Mouse (Mus musculus) layer of hippocampus, postnatal 10 days (tissue): ENCODE measurements at regions not wholly inside any gene's neighbourhood (a gene's known extent, or its start where the extent isn't known, plus 50 kb on each side); places are given as distances from the start of the nearest gene placed in this dataset.
A peak's percentile ranks its signal among the peaks of the same experiment; 100 is the strongest.

Experiments used
- DNase-seq, 2 experiments: peaks; one replicate each; pipeline ENCODE4 v3.0.0; 2021; ENCODE audit warnings: low spot score in 2 of 2

DNA sequence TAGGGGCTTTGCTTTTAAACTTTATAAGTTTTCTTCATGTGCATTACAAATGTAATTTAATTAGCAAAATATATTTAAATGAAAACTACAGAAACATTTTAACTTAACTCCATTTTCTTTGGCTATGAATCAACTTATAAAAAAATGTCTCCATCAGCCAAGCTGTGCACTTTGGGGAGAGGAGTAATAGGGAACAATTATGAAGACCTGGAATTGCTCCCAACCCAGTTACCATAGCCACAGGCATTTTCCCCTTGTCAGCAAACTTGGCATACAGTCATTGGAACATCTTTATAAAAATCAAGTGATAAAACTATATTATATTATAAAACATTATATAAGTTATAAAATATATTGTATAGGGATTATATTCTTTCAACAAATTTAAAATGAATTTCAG, 65.0 kb downstream of the Atxn7l3b start:
- no peak for DNase-seq

DNA sequence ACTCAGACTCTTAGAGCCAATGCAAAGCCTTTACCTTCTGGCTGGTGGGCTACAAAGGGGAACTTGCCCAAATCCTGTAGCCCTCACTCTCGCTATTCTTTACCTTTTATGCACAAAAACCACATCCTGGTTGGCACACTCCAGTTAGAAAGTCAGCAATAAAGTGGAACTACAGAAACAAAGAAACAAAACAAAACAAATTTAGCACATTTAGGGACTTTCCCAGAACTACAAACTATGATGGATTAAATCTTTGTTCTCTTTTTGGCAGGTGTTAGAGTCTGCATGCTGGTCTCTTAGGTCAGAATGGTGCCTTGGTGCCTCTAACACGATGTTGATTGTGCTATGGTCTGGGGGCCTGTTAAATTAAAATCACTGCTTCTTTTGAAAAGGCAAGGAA, 65.4 kb downstream of the Atxn7l3b start:
- no peak for DNase-seq

DNA sequence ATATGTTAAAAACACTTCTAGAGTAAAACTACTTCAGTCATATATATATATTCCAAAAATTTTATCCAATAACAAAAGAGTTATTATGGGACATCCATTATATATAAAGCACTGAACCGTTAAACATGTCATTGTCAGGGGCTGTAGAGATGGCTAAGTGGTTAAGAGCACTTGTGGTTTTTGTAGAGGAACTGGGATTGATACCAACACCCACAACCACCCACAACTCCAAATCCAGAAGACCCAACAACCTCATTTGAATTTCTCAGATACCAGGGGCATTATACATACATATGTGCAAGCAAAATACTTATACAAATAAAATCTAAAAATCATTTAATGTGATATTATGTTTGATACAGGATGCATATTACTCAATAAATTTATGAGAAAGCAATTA, 76.8 kb downstream of the Atxn7l3b start:
- no peak for DNase-seq

DNA sequence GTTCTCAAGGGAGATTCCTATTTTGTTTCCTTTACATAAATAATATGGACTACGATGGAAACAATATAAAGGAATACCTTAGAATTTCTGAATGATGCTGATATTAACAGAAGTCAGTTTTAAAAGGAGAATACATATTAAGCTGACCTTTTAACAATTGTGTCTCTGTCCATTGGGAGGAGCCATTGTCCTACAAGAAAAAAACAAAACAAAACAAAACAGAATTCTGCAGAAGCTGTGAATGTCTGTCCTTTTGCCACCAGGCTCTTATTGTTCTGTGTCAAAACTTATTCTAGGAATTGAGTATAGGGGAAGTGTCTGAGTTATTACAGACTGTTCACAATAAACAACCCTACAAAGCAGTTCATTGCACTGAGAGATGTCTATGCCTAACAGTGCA, 82.6 kb downstream of the Atxn7l3b start:
- DNase-seq, result no peak

DNA sequence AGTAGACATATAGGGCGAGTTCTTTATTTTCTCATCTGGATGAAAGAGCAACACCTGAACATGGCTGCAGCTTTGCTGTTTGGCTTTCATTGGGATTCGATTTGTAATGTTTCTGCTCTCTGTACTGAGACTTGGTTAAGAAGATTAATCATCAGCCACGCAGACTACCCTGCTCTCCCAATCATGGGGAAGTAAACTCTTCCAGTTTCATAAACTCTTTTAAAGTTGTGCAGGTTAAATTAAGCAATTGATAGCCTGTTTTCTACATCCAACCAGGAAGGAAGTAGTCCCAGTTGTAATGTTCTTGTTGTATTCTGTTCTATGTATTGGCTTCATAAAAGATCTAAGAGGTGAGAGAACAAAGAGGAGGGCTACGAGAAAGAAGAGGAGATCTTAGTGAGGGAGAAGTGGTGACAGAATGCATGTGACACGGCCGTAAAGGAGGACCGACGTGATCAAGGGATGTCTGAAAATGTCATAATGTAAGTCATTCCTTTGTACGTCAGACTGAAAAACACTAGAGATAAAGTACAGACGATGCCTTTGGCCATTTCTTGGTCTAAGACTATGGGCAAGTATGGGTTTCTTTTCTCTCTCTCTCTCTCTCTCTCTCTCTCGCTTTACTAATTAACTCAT, 91.3 kb downstream of the Atxn7l3b start:
- DNase-seq, result no peak

DNA sequence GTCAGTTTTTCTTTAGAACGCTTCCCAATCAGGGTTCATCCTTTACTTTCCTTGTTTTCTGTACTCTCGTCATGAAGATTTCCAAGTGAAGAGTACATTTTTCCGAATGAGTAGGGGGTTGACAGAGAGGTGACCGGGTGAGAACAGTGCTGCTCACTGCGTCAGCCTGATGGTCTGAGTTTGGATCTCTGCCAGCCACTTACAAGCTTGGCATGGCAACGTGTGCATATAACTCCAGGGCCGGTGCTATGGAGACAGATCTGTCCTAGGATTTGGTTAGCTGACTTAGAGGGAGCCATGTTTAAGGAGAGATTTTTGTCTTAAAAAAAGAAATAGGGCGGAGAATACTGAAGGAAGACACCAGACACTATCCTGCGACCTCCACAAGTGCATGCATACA, 92.8 kb downstream of the Atxn7l3b start:
- DNase-seq, result no peak

DNA sequence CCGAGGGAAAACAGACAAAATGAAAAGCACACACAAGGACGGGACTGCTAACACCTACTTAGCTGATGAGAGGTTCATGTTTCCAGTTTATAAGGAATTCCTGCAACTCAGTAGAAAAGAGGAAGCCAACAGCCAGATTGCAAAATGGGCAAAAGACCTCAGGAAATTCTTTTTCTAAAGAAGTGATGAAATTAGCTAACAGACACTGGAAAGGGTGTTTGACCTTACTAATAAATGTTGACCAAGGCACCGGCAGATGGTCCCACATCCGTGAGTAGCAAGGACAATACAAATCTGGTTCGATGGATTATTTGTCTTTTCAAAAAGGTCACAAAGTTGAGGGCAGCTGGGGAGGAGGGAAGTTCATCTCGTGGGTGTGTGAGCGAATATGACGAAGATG, 93.3 kb downstream of the Atxn7l3b start:
- DNase-seq, result no peak

DNA sequence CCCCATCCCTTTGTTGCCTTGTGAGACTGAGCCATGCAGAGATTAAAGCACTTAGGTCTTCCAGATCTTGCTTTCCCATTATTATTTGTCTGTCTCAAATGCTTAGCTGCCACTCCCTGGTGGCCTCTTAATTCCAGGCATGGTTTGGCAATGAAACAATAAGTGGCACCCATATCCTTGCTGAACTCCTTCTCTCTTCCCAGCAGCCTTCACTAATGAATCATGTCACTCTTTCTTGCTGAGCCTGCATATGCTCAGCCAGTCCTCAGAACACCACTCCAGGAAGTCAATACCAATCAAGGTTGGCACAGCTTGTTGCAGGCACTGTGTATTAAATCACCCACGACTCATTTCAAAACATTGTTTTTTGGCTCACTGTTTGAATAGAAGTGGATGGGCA, 118.6 kb downstream of the Atxn7l3b start:
- DNase-seq, result no peak

DNA sequence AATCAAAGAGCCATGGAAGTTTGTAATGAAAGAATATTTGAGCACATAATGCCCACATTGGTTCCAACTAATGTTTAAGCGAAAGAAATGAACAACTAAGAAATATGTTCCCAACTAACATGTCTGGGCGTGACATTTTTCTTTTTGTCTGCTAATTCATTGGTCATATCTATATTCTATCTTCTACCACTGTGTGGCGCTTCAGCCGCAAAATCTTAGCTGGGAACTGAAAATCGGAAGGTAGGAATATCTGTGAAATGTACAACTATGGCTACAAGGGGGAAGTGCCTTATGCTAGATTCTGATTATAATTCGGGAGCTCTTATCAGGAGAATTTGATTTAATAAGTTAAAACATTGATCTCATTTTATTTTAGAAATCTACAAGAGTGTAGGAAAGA, 125.2 kb downstream of the Atxn7l3b start:
- peak; percentile 24 to 32 for DNase-seq

DNA sequence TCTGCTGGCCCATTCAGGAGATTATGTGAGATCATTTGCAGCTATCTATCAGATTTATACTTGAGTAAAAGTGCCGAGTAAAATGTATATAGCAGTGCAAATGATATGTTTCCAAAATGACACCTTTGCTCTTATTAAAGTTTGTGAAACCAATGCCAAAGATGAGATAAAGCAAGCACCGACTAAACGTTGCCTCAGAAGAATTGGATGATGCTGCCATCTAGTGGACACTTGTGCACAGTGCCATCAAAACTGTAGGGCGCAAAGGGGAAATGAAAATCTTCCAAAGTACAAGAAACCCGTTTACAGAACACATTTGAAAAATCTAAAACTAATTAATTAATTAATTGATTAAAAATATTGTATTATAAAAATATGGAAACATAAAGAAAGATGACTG, 127.2 kb downstream of the Atxn7l3b start:
- peak; percentile 51 to 62 for DNase-seq

DNA sequence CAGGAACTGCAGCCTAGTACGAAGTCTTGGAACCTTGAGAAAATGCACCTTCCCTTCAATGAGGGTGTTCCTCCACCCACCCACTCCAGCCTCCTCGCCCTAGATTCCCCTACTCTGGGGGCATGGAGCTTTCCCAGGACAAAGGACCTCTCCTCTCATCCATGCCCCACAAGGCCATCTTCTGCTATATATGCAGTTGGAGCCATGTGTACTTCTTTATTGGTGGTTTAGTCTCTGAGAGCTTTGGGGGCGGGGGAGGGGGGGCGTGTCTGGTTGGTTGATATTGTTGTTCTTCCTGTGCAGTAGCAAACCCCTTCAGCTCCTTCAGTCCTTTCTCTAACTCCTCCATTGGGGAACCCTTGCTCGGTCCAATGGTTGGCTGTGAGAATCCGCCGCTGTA, 130.2 kb downstream of the Atxn7l3b start:
- DNase-seq, result no peak

DNA sequence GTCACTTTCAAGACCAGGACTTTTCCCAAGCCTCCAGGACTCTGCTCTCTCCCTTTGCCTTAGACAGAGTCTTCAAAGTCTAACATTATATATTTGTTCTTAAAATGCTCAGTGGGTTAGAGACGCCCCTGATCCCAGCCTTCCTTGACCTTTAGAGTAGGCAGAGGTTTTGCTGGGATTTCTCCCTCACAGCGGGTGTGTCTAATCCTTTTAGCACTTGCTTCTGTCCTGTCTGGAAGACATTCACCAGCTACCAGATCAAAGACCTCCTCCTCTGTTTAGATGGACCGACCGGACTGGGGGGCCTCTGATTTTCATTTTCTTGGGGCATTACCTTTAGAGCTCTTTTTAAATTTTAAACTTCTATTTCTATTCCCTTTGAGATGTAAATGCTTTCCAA, 130.7 kb downstream of the Atxn7l3b start:
- DNase-seq, result no peak

DNA sequence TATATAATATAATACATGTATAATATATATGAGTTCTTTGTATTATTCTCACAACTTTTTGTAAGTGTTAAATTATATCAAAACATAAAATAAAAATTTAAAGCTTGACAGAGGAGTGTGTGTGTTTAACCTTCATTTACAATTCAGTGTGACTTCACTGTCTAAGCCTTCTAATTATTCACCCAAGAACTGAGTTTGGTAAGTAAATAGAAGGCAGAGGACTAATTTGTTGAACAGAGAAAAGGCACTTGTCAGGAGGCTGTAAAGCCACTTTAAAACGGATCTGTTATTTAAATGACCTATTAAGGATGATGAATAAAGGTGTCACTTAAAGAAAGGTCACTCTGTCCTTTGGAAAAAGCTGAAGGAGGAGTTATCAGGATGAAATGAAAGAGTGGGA, 132.9 kb downstream of the Atxn7l3b start:
- no peak for DNase-seq

DNA sequence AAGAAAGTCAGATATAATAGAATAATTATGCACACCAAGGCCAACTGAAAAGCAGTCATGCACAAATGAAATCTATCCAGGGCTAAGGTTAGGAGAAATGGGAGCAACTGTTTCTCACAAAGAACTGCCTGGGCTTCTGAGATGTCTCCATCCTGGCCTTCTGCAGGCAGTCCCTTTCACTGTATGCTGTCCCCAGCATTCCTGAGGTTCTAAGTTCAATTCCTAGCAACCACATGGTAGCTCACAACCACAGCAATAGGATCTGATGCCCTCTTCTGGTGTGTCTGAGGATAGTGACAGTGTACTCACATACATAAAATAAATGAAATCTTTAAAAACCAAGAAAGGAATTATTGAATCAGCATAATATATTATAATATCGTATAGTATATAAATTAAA, 133.3 kb downstream of the Atxn7l3b start:
- no peak for DNase-seq

DNA sequence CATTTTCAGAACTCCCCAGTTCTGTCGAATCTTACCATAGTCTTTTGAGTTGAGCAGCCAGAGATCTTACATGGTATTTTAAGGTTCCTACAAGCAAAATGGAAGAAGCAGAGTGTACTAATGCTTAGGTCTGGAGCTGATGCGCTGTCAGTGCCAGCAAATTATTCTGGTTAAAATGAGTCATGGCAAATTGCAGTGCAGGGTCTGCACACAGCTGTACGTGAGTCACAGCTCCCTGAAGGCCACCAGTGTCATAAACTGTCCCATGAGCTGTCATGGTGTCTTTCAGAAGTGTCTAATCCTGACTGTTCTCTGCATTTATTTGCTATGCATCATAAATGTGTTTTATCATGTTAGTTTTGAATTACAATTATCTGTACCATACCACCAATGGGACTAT, 140.6 kb downstream of the Atxn7l3b start:
- no peak for DNase-seq

DNA sequence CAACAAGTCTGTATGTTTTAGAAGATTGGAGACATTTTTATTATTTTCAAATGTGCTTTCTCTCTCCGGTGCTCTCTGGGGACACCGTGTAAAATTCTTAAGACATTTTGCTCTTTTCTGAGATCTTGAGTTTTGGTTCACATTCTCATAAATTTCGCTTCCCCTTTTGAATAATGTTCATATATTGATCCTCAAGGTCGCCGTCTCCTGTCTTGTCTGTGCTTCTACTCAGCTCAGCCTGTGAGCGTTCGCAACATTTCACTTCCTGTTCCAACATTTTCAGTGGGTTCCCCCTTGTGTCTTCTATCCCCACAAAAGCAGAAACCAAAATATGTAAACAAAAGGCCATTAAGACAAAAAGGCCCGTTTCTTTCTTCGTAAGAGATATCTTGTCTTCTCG, 154.5 kb downstream of the Atxn7l3b start:
- DNase-seq, result no peak

DNA sequence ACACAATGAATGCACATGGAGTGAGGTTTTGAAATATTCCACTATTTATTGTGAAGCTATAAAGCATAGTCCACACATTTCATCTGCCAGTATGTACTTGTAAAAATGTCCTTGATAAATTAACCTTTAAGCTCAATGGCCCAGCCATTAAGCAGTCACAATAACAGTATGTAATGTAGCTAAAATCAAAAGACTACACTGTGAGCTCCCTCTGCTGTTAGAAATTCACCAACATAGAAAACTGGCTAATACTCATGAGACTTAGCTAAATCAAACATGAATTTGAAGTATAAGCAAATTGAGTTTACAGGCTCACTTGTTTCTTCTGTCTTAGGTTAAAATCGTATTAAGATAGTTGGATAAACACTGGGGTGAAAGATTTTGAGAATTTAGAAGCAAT, 182.1 kb downstream of the Atxn7l3b start:
- DNase-seq, result peak in 1 of 2 experiments; percentile 13

DNA sequence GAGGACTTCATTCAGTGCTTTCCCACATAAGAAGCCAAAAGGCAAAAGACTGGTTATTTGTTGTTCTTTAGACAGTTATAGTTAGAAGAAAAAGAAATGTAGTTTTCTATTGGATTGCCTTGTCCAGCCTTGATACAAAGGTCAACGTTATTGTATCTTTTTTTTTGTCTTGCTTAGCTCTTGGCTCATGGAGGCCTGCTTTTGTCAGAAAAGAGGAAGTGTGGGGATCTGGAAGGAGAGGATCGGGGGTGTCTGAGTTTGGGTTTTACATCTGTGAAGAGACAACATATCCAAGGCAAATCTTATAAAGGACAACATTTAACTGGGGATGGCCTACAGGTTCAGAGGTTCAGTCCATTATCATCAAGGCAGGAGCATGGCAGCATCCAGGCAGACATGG, 185.3 kb downstream of the Atxn7l3b start:
- no peak for DNase-seq

DNA sequence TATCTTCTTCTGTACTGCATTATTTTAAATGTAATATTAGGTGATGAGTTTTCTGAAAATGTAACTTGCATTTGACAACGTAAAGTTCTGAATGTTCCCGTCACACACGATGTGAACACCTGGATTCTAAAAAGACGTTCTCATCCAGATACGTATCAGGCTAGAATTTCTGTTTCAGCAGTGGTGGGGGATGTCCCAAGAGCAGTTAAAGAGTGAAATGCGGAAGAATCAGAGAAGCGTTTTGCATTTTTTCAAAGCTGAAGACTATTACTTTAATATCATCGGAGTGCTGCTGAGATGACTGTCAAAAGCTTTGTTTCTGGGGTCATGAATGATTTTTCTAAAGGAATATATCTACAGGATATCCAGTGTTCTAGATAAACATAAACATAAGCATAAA, 186.7 kb downstream of the Atxn7l3b start:
- no peak for DNase-seq
